Mouse (Mus musculus) megakaryocyte-erythroid progenitor cell, adult 5-6 weeks (primary cell): ENCODE results near the gene Gpr55. TPM values are rescaled to one million over a fixed set of nuclear protein-coding genes. Genes with fewer than 3 reads are reported as not detected.

Experiments used
- ATAC-seq: replicated peaks from 2 replicates; pipeline ENCODE4 v1.8.0; 2016; ENCODE audit warnings: mild to moderate bottlenecking, inconsistent platforms; ENCODE audit not compliant: severe bottlenecking, poor library complexity, low FRiP score, low TSS enrichment
- total RNA-seq, 2 experiments: library from RNA; stranded (forward) in 1 of 2; stranded (reverse) in 1 of 2; fragments of 200-1000, 215-1000 nt in 1 of 2; fragments of >200 nt in 1 of 2; fragmentation: Nextera tagmentation in 1 of 2; gene quantifications; 2 replicates each; pipeline ENCODE4 v1.2.3; 2014 to 2017

The Gpr55 gene
- total RNA-seq, 2 experiments from 2014 or later = not detected

- no peak for ATAC-seq
Measured at GRCm38 (mm10) chr1:85922127-85922864, 38.5 kb downstream of the Gpr55 start.

GRCm38 (mm10) chr1:85921725-85922124, 39.1 kb downstream of the Gpr55 start:
- no peak for ATAC-seq

- ATAC-seq = no peak
Measured at GRCm38 (mm10) chr1:85919621-85920020, 41.2 kb downstream of the Gpr55 start.

GRCm38 (mm10) chr1:85916830-85917450, 43.9 kb downstream of the Gpr55 start:
- no peak for ATAC-seq

- ATAC-seq = no peak
Measured at GRCm38 (mm10) chr1:85915890-85916289, 44.9 kb downstream of the Gpr55 start.

GRCm38 (mm10) chr1:85913078-85913755, 47.6 kb downstream of the Gpr55 start:
- no peak for ATAC-seq

- ATAC-seq = no peak
Measured at GRCm38 (mm10) chr1:85908754-85909590, 51.8 kb downstream of the Gpr55 start.

GRCm38 (mm10) chr1:85906892-85907291, 53.9 kb downstream of the Gpr55 start:
- no peak for ATAC-seq

GRCm38 (mm10) chr1:85902108-85902561, 58.7 kb downstream of the Gpr55 start:
- ATAC-seq = no peak

- ATAC-seq = no peak
Measured at GRCm38 (mm10) chr1:85901516-85902107, 59.2 kb downstream of the Gpr55 start.

- ATAC-seq = no peak
Measured at GRCm38 (mm10) chr1:85900521-85901333, 60.1 kb downstream of the Gpr55 start.

- ATAC-seq = no peak
Measured at GRCm38 (mm10) chr1:85899388-85899761, 61.4 kb downstream of the Gpr55 start.

GRCm38 (mm10) chr1:85898761-85899387, 61.9 kb downstream of the Gpr55 start:
- ATAC-seq = no peak

- no peak for ATAC-seq
Measured at GRCm38 (mm10) chr1:85897901-85898760, 62.7 kb downstream of the Gpr55 start.

GRCm38 (mm10) chr1:85896781-85897700, 63.8 kb downstream of the Gpr55 start:
- peak; percentile 53 for ATAC-seq

GRCm38 (mm10) chr1:85896110-85896509, 64.7 kb downstream of the Gpr55 start:
- no peak for ATAC-seq
